Mouse (Mus musculus): ENCODE data around the gene Srsf9. TPM values are rescaled to one million over a fixed set of nuclear protein-coding genes. Genes with fewer than 3 reads are reported as not detected.

The Srsf9 gene
- polyA plus RNA-seq, 1 experiment from 2014 or later, result 165 TPM

GRCm38 (mm10) chr5:115340577-115341313, 13.8 kb downstream of the Srsf9 start, which contains the start of the genes Gatc and Triap1:
Gatc (minus strand) TSS chr5:115341178.
Triap1 (plus strand) TSS chr5:115341225.
- no peaks in the 10 kb centered on the region for H3K27me3 ChIP-seq (replicated peaks; ENCODE audit: control insufficient read depth, insufficient read depth, low read length)
- under 1% methylated on average over 62 of the region's 62 CpGs for WGBS
- H3K36me3 ChIP-seq (ENCODE audit: control insufficient read depth, insufficient read depth, low read length), result peaks cover 41% of the 10 kb centered on the region
- peak within 1 kb of the TSS; percentile 88 for H3K9ac ChIP-seq (ENCODE audit: low read length)
- H3K9me3 ChIP-seq (replicated peaks; ENCODE audit: control insufficient read depth, low read length), result no peaks in the 10 kb centered on the region
- H3K27ac ChIP-seq (ENCODE audit: low read depth, low read length), result peak within 1 kb of the TSS; percentile 65
- peak within 1 kb of the TSS; percentile 52 for H3K4me2 ChIP-seq (ENCODE audit: low read length)
- peak; percentile 94 for ATAC-seq
- peak within 1 kb of the TSS; percentile 82 for H3K4me3 ChIP-seq (ENCODE audit: low read depth, low read length)
- DNase-seq (ENCODE audit: low spot score), result peak; percentile 92
- H3K4me1 ChIP-seq (ENCODE audit: control insufficient read depth, insufficient read depth, low read length), result peaks cover 8% of the 10 kb centered on the region

- DNase-seq (ENCODE audit: low spot score), result no peak
- peak overlapping the region; percentile 65 for H3K27ac ChIP-seq (ENCODE audit: low read depth, low read length)
- 11% methylated on average over 36 of the region's 36 CpGs for WGBS
- H3K4me2 ChIP-seq (ENCODE audit: low read length), result peak overlapping the region; percentile 52
- H3K27me3 ChIP-seq (replicated peaks; ENCODE audit: control insufficient read depth, insufficient read depth, low read length), result no peaks in the 10 kb centered on the region
- H3K4me3 ChIP-seq (ENCODE audit: low read depth, low read length), result peak overlapping the region; percentile 82
- peaks cover 8% of the 10 kb centered on the region for H3K4me1 ChIP-seq (ENCODE audit: control insufficient read depth, insufficient read depth, low read length)
- H3K36me3 ChIP-seq (ENCODE audit: control insufficient read depth, insufficient read depth, low read length), result peaks cover 42% of the 10 kb centered on the region
- peak overlapping the region; percentile 88 for H3K9ac ChIP-seq (ENCODE audit: low read length)
- peak; percentile 14; the same call in 1 of the 2 replicates for ATAC-seq
- no peaks in the 10 kb centered on the region for H3K9me3 ChIP-seq (replicated peaks; ENCODE audit: control insufficient read depth, low read length)
These were observed 14.6 kb downstream of the Srsf9 start for GRCm38 (mm10) chr5:115341314-115342165.

DNA sequence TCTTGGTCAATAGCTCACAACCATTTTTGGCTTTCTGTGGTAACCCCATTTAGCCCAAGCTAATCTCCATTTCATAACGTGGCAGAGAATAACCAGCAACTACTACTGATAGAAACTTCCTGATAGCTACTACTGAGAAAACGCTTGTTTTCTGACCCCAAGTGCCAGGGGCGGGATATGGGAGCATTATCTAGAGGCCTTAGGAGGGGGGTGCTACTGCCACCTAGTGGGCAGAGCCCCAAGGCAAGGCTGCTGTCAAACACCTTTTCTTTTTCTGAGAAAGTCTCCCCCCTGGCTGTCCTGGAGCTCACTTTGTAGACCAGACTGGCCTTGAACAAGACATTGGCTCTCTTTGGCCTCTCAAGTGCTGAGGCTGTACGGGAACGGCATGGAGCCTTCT, 20.6 kb downstream of the Srsf9 start:
- peak; percentile 86 for DNase-seq (ENCODE audit: low spot score)
- 1% methylated on average over 5 of the region's 5 CpGs for WGBS
- H3K4me2 ChIP-seq (ENCODE audit: low read length), result peak overlapping the region; percentile 98
- 0 out of 2 replicates have a peak, but pooled peaks cover 2% of the 10 kb centered on the region for H3K9me3 ChIP-seq (replicated peaks; ENCODE audit: control insufficient read depth, low read length)
- H3K27me3 ChIP-seq (replicated peaks; ENCODE audit: control insufficient read depth, insufficient read depth, low read length), result no peaks in the 10 kb centered on the region
- H3K27ac ChIP-seq (ENCODE audit: low read depth, low read length), result no peak overlapping the region
- peak; percentile 30; the same call in 1 of the 2 replicates for ATAC-seq
- peak overlapping the region; percentile 86; the same call in 1 of the 2 replicates for H3K9ac ChIP-seq (ENCODE audit: low read length)
- H3K4me1 ChIP-seq (ENCODE audit: control insufficient read depth, insufficient read depth, low read length), result peaks cover 12% of the 10 kb centered on the region
- peaks cover 40% of the 10 kb centered on the region for H3K36me3 ChIP-seq (ENCODE audit: control insufficient read depth, insufficient read depth, low read length)
- H3K4me3 ChIP-seq (ENCODE audit: low read depth, low read length), result peak overlapping the region; percentile 93

DNA sequence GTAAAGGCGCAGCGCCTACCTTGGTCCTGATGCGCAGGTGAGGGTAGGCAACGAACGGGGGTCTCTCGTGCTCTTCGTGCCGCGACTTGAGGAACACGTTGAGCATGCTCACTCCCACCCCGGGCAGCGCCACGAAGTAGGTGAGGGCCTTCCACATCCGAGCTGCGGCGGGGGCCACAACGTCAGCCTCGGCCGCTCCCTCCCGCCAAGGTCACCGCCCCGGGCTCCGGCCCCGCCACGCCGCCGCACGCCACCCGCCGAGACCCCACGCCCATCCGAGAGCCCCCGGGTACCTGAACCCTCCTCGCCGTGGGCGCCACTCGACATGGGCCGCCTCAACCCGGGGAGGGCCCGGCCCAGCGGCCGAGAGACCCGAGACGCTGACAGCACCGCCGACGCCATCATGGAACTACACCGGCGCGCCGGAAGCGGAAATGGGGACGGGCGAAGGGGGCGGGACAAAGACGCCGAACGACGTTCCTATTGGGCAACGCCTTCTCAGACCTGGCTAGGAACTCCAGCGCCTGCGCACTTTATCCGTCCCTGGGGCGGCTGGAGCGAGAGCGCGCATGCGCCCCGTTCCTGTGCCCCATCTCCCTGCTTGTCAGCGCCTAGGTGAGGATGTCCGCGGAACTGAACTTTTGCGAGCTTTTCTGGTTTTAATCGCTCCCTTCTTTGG, 21.7 kb downstream of the Srsf9 start, which contains the start of gene Cox6a1:
TSS of gene Cox6a1 (minus strand) at position 436 of the 679 bp plus-strand sequence.
- under 1% methylated on average over 65 of the region's 74 CpGs for WGBS
- Histone ChIP-seq H3K9me3 (replicated peaks; ENCODE audit: control insufficient read depth, low read length) (0 out of 2 replicates have a peak, but pooled peaks cover 2% of the 10 kb centered on the region), H3K27me3 (replicated peaks; ENCODE audit: control insufficient read depth, insufficient read depth, low read length) (no peaks in the 10 kb centered on the region), H3K4me3 (ENCODE audit: low read depth, low read length) (peak within 1 kb of the TSS; percentile 93), H3K36me3 (ENCODE audit: control insufficient read depth, insufficient read depth, low read length) (peaks cover 29% of the 10 kb centered on the region), H3K4me2 (ENCODE audit: low read length) (peak within 1 kb of the TSS; percentile 98), H3K27ac (ENCODE audit: low read depth, low read length) (peak within 1 kb of the TSS; percentile 85), H3K4me1 (ENCODE audit: control insufficient read depth, insufficient read depth, low read length) (peaks cover 12% of the 10 kb centered on the region), H3K9ac (ENCODE audit: low read length) (peak within 1 kb of the TSS; percentile 86)
- DNase-seq (ENCODE audit: low spot score), result peak; percentile 99
- ATAC-seq, result peak; percentile 96

DNA sequence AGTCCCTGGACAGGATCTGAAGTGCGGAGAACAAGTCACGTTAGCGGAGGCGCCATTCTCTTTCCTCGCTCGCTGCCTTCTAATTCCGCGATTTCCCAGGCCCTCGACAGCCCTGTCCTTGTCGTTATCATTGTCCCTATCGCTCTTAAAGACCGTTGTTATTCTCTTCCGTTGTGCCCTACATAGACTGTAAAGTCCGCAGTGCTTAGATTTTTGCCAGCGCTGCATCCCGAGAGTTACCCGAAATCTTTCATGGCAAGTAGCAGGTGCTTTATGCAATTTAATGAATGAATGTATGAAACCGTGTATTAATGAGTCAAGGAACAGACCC, 22.2 kb downstream of the Srsf9 start:
- Histone ChIP-seq H3K9me3 (replicated peaks; ENCODE audit: control insufficient read depth, low read length) (0 out of 2 replicates have a peak, but pooled peaks cover 2% of the 10 kb centered on the region), H3K4me1 (ENCODE audit: control insufficient read depth, insufficient read depth, low read length) (peaks cover 12% of the 10 kb centered on the region), H3K4me3 (ENCODE audit: low read depth, low read length) (peak overlapping the region; percentile 93), H3K4me2 (ENCODE audit: low read length) (peak overlapping the region; percentile 98), H3K27me3 (replicated peaks; ENCODE audit: control insufficient read depth, insufficient read depth, low read length) (no peaks in the 10 kb centered on the region), H3K27ac (ENCODE audit: low read depth, low read length) (peak overlapping the region; percentile 85), H3K9ac (ENCODE audit: low read length) (peak overlapping the region; percentile 86), H3K36me3 (ENCODE audit: control insufficient read depth, insufficient read depth, low read length) (peaks cover 24% of the 10 kb centered on the region)
- WGBS, result 1% methylated on average over 18 of the region's 18 CpGs
- ATAC-seq (peak; percentile 58), DNase-seq (ENCODE audit: low spot score) (no peak)

DNA sequence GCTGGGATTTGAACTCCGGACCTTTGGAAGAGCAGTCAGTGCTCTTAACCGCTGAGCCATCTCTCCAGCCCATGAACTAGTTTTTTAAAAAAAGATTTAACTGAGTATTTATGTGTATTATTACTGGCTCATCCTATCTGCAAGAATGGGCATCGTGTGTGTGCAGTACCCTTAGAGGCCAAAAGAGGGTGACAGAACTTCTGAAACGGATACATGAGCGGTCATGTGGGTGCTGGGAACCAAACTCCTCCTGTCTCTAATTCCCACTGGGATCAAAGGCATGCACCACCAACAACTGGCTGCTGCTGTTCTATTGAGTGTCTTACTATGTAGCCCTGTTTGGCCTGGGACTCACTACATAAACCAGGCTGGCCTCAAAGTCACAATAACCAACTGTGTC, 24.4 kb downstream of the Srsf9 start:
- no peak for ATAC-seq
- H3K9me3 ChIP-seq (replicated peaks; ENCODE audit: control insufficient read depth, low read length), result 0 out of 2 replicates have a peak, but pooled peaks cover 2% of the 10 kb centered on the region
- H3K4me3 ChIP-seq (ENCODE audit: low read depth, low read length), result no peak overlapping the region
- H3K4me1 ChIP-seq (ENCODE audit: control insufficient read depth, insufficient read depth, low read length), result peaks cover 12% of the 10 kb centered on the region
- 83% methylated on average over 5 of the region's 5 CpGs for WGBS
- no peak overlapping the region for H3K27ac ChIP-seq (ENCODE audit: low read depth, low read length)
- H3K36me3 ChIP-seq (ENCODE audit: control insufficient read depth, insufficient read depth, low read length), result peaks cover 2% of the 10 kb centered on the region
- DNase-seq (ENCODE audit: low spot score), result no peak
- H3K27me3 ChIP-seq (replicated peaks; ENCODE audit: control insufficient read depth, insufficient read depth, low read length), result no peaks in the 10 kb centered on the region
- no peak overlapping the region for H3K4me2 ChIP-seq (ENCODE audit: low read length)
- no peak overlapping the region for H3K9ac ChIP-seq (ENCODE audit: low read length)

- no peak for DNase-seq (ENCODE audit: low spot score)
- WGBS, result 76% methylated on average over 13 of the region's 13 CpGs
- H3K27ac ChIP-seq (ENCODE audit: low read depth, low read length), result no peak overlapping the region
These were observed 28.1 kb downstream of the Srsf9 start for GRCm38 (mm10) chr5:115355070-115355469.

DNA sequence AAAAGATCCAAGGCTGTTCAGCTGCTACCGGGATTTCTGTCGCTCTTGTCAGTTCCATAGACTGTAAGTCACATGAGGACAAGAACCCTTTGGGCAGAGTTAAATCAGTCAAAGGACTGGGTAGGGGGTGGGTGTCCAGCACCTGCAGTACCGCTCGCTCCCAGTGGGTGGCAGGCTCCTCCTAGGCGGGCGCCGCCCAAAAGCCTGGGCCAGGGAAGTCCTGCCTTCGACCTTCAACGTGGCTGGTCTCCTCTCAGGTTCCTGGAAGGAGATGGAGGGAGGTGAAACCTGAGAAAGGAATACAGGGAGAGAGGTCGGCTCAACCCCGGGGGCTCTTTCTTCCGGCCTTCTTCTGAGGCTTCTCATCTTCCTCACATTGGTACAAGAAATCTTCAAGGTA, 31.9 kb downstream of the Srsf9 start:
- Histone ChIP-seq H3K4me3 (ENCODE audit: low read depth, low read length) (no peak overlapping the region), H3K9me3 (replicated peaks; ENCODE audit: control insufficient read depth, low read length) (no peaks in the 10 kb centered on the region), H3K9ac (ENCODE audit: low read length) (no peak overlapping the region), H3K36me3 (ENCODE audit: control insufficient read depth, insufficient read depth, low read length) (no peaks in the 10 kb centered on the region), H3K4me2 (ENCODE audit: low read length) (no peak overlapping the region), H3K4me1 (ENCODE audit: control insufficient read depth, insufficient read depth, low read length) (no peaks in the 10 kb centered on the region), H3K27me3 (replicated peaks; ENCODE audit: control insufficient read depth, insufficient read depth, low read length) (no peaks in the 10 kb centered on the region), H3K27ac (ENCODE audit: low read depth, low read length) (no peak overlapping the region)
- 6% methylated on average over 12 of the region's 12 CpGs for WGBS
- ATAC-seq (peak; percentile 77), DNase-seq (ENCODE audit: low spot score) (peak; percentile 80)

More at GRCm38 (mm10) chr5:115355070-115355469, 28.1 kb downstream of the Srsf9 start:
- ATAC-seq, result no peak
- Histone ChIP-seq H3K4me2 (ENCODE audit: low read length) (no peak overlapping the region), H3K9me3 (replicated peaks; ENCODE audit: control insufficient read depth, low read length) (0 out of 2 replicates have a peak, but pooled peaks cover 2% of the 10 kb centered on the region), H3K36me3 (ENCODE audit: control insufficient read depth, insufficient read depth, low read length) (no peaks in the 10 kb centered on the region), H3K4me3 (ENCODE audit: low read depth, low read length) (no peak overlapping the region), H3K4me1 (ENCODE audit: control insufficient read depth, insufficient read depth, low read length) (no peaks in the 10 kb centered on the region), H3K9ac (ENCODE audit: low read length) (no peak overlapping the region), H3K27me3 (replicated peaks; ENCODE audit: control insufficient read depth, insufficient read depth, low read length) (no peaks in the 10 kb centered on the region)

All from forebrain, embryonic 14.5 days (tissue).